Mouse (Mus musculus) MEL (cell line): ENCODE measurements around the gene Pkd2l1. TPM values are rescaled to one million over a fixed set of nuclear protein-coding genes. Genes with fewer than 3 reads are reported as not detected.

Experiments
- DNase-seq: peaks from one replicate; pipeline ENCODE4 v3.0.0; 2011; ENCODE audit warnings: low read depth, low spot score
- H3K27ac ChIP-seq: 2 replicates; pipeline ENCODE4 v1.5.1; 2012; ENCODE audit warnings: low read depth, mild to moderate bottlenecking, control low read depth, low read length, moderate library complexity; ENCODE audit not compliant: control insufficient read depth
- H3K27me3 ChIP-seq, 2 experiments: fragments of 150-350 bp in 1 of 2; sonication (generic) in 1 of 2; 2 replicates each; pipeline ENCODE4 v1.6.1; 2012; ENCODE audit warnings: low read length in 2 of 2, mild to moderate bottlenecking in 2 of 2, improper control_type of control experiment in 1 of 2, moderate library complexity in 1 of 2; ENCODE audit not compliant: insufficient read depth in 2 of 2, control insufficient read depth in 1 of 2
- H3K36me3 ChIP-seq, 2 experiments: 2 replicates each; pipeline ENCODE4 v1.6.1; 2012 to 2014; ENCODE audit warnings: low read length in 2 of 2, improper control_type of control experiment in 1 of 2, inconsistent platforms in 1 of 2, mild to moderate bottlenecking in 1 of 2; ENCODE audit not compliant: insufficient read depth in 2 of 2, control insufficient read depth in 1 of 2
- H3K4me1 ChIP-seq, 2 experiments: fragments of 150-350 bp in 1 of 2; sonication (generic) in 1 of 2; 2 replicates each; pipeline ENCODE4 v1.6.1; 2012; ENCODE audit warnings: low read length in 2 of 2, improper control_type of control experiment in 1 of 2, mild to moderate bottlenecking in 1 of 2; ENCODE audit not compliant: insufficient read depth in 2 of 2, control insufficient read depth in 1 of 2
- H3K4me3 ChIP-seq, 2 experiments: fragments of 150-350 bp in 1 of 2; sonication (generic) in 1 of 2; 2 replicates each; pipeline ENCODE4 v1.5.1; 2012; ENCODE audit warnings: low read depth in 2 of 2, low read length in 2 of 2, mild to moderate bottlenecking in 2 of 2, moderate library complexity in 2 of 2, control low read depth in 1 of 2, improper control_type of control experiment in 1 of 2; ENCODE audit not compliant: control insufficient read depth in 1 of 2, insufficient read depth in 1 of 2
- H3K79me2 ChIP-seq: 2 replicates; pipeline ENCODE4 v1.6.1; 2012; ENCODE audit warnings: mild to moderate bottlenecking, low read length, moderate library complexity; ENCODE audit not compliant: control insufficient read depth, poor library complexity, insufficient read depth
- H3K9ac ChIP-seq: 2 replicates; pipeline ENCODE4 v1.6.1; 2012; ENCODE audit warnings: low read depth, mild to moderate bottlenecking, control low read depth, low read length, moderate library complexity; ENCODE audit not compliant: control insufficient read depth, poor library complexity, severe bottlenecking
- H3K9me3 ChIP-seq: fragments of 150-350 bp; sonication (generic); replicated peaks from 2 replicates; pipeline ENCODE4 v1.6.1; 2012; ENCODE audit warnings: mild to moderate bottlenecking, low read length, improper control_type of control experiment, moderate library complexity; ENCODE audit not compliant: insufficient read depth
- BHLHE40 ChIP-seq: IDR thresholded peaks from 2 replicates; pipeline ENCODE4 v1.6.1; 2012; ENCODE audit warnings: low read depth, mild to moderate bottlenecking, inconsistent platforms, low read length, improper control_type of control experiment, borderline replicate concordance
- CHD1 ChIP-seq: IDR thresholded peaks from 2 replicates; pipeline ENCODE4 v1.6.1; 2012; ENCODE audit warnings: low read depth, mild to moderate bottlenecking, inconsistent platforms, low read length, improper control_type of control experiment
- CHD2 ChIP-seq: IDR thresholded peaks from 2 replicates; pipeline ENCODE4 v1.6.1; 2011; ENCODE audit warnings: low read length, improper control_type of control experiment
- CTCF ChIP-seq, 3 experiments: IDR thresholded peaks in 2 of 3; conservative IDR thresholded peaks in 1 of 3; 2 replicates each; pipeline ENCODE4 v1.5.1; 2011 to 2012; ENCODE audit warnings: low read length in 3 of 3, low read depth in 2 of 3, mild to moderate bottlenecking in 2 of 3, improper control_type of control experiment in 1 of 3, inconsistent platforms in 1 of 3, mixed read lengths in 1 of 3, moderate library complexity in 1 of 3; ENCODE audit not compliant: control insufficient read depth in 1 of 3, insufficient read depth in 1 of 3, poor library complexity in 1 of 3, severe bottlenecking in 1 of 3
- E2F4 ChIP-seq: IDR thresholded peaks from 2 replicates; pipeline ENCODE4 v1.6.1; 2011; ENCODE audit warnings: low read depth, low read length, improper control_type of control experiment, borderline replicate concordance
- EP300 ChIP-seq, 2 experiments: IDR thresholded peaks; 2 replicates each; pipeline ENCODE4 v1.6.1; 2011; ENCODE audit warnings: improper control_type of control experiment in 2 of 2, low read length in 2 of 2, low read depth in 1 of 2, mild to moderate bottlenecking in 1 of 2
- GATA1 ChIP-seq: IDR thresholded peaks from 2 replicates; pipeline ENCODE4 v1.6.1; 2011; ENCODE audit warnings: low read depth, low read length, improper control_type of control experiment
- HCFC1 ChIP-seq: IDR thresholded peaks from 2 replicates; pipeline ENCODE4 v1.6.1; 2012; ENCODE audit warnings: low read depth, mild to moderate bottlenecking, inconsistent platforms, low read length, improper control_type of control experiment, moderate library complexity
- JUND ChIP-seq: IDR thresholded peaks from 2 replicates; pipeline ENCODE4 v1.6.1; 2011; ENCODE audit warnings: low read depth, mild to moderate bottlenecking, improper control_type of control experiment, low read length
- KAT2A ChIP-seq: conservative IDR thresholded peaks from 2 replicates; pipeline ENCODE4 v1.6.1; 2012; ENCODE audit warnings: low read depth, low read length, improper control_type of control experiment, inconsistent platforms
- MAFK ChIP-seq: IDR thresholded peaks from 2 replicates; pipeline ENCODE4 v1.6.1; 2011; ENCODE audit warnings: low read depth, mild to moderate bottlenecking, low read length, improper control_type of control experiment, borderline replicate concordance
- MAZ ChIP-seq: IDR thresholded peaks from 2 replicates; pipeline ENCODE4 v1.6.1; 2012; ENCODE audit warnings: low read depth, mild to moderate bottlenecking, inconsistent platforms, low read length, improper control_type of control experiment
- MEF2A ChIP-seq: IDR thresholded peaks from 2 replicates; pipeline ENCODE4 v1.6.1; 2014; ENCODE audit warnings: low read depth, mild to moderate bottlenecking, inconsistent platforms, low read length, improper control_type of control experiment; ENCODE audit not compliant: poor library complexity, insufficient replicate concordance, severe bottlenecking; ENCODE audit errors: extremely low read depth
- MXI1 ChIP-seq: IDR thresholded peaks from 2 replicates; pipeline ENCODE4 v1.6.1; 2011; ENCODE audit warnings: mild to moderate bottlenecking, low read depth, low read length, improper control_type of control experiment
- MYB ChIP-seq: IDR thresholded peaks from 2 replicates; pipeline ENCODE4 v1.6.1; 2011; ENCODE audit warnings: mild to moderate bottlenecking, low read depth, low read length, improper control_type of control experiment
- MYC ChIP-seq: IDR thresholded peaks from 2 replicates; pipeline ENCODE4 v1.6.1; 2011; ENCODE audit warnings: low read depth, mild to moderate bottlenecking, low read length, improper control_type of control experiment, moderate library complexity
- NELFE ChIP-seq: IDR thresholded peaks from 2 replicates; pipeline ENCODE4 v1.6.1; 2011; ENCODE audit warnings: low read depth, low read length, improper control_type of control experiment
- NRF1 ChIP-seq: IDR thresholded peaks from 2 replicates; pipeline ENCODE4 v1.6.1; 2014; ENCODE audit warnings: low read depth, mild to moderate bottlenecking, inconsistent platforms, low read length, improper control_type of control experiment, moderate library complexity; ENCODE audit not compliant: poor library complexity, insufficient read depth, severe bottlenecking
- POLR2A ChIP-seq, 2 experiments: IDR thresholded peaks; 2 replicates each; pipeline ENCODE4 v1.6.1; 2011 to 2012; ENCODE audit warnings: low read length in 2 of 2, mild to moderate bottlenecking in 2 of 2, control low read depth in 1 of 2, improper control_type of control experiment in 1 of 2, low read depth in 1 of 2, moderate library complexity in 1 of 2; ENCODE audit not compliant: control insufficient read depth in 1 of 2, insufficient read depth in 1 of 2, poor library complexity in 1 of 2
- POLR2AphosphoS5 ChIP-seq: IDR thresholded peaks from 2 replicates; pipeline ENCODE4 v1.6.1; 2012; ENCODE audit warnings: low read depth, borderline replicate concordance, mild to moderate bottlenecking, inconsistent platforms, low read length, moderate library complexity, mixed read lengths
- SIN3A ChIP-seq: IDR thresholded peaks from 2 replicates; pipeline ENCODE4 v1.6.1; 2012; ENCODE audit warnings: low read length, improper control_type of control experiment, inconsistent platforms
- SMC3 ChIP-seq: IDR thresholded peaks from 2 replicates; pipeline ENCODE4 v1.6.1; 2011; ENCODE audit warnings: low read depth, low read length, improper control_type of control experiment
- TAL1 ChIP-seq: IDR thresholded peaks from 2 replicates; pipeline ENCODE4 v1.6.1; 2012; ENCODE audit warnings: mild to moderate bottlenecking, inconsistent platforms, low read length, moderate library complexity, mixed read lengths
- TBP ChIP-seq: IDR thresholded peaks from 2 replicates; pipeline ENCODE4 v1.8.0; 2011; ENCODE audit warnings: low read depth, low read length, improper control_type of control experiment
- UBTF ChIP-seq: IDR thresholded peaks from 2 replicates; pipeline ENCODE4 v1.6.1; 2012; ENCODE audit warnings: low read depth, mild to moderate bottlenecking, inconsistent platforms, low read length, improper control_type of control experiment, moderate library complexity, borderline replicate concordance; ENCODE audit not compliant: insufficient read depth
- USF1 ChIP-seq: IDR thresholded peaks from 2 replicates; pipeline ENCODE4 v1.6.1; 2014; ENCODE audit warnings: low read depth, mild to moderate bottlenecking, inconsistent platforms, low read length, improper control_type of control experiment, moderate library complexity
- ZMIZ1 ChIP-seq: IDR thresholded peaks from 2 replicates; pipeline ENCODE4 v1.6.1; 2012; ENCODE audit warnings: low read depth, mild to moderate bottlenecking, inconsistent platforms, low read length, improper control_type of control experiment, moderate library complexity
- ZNF384 ChIP-seq: IDR thresholded peaks from 2 replicates; pipeline ENCODE4 v1.6.1; 2012; ENCODE audit warnings: low read depth, mild to moderate bottlenecking, inconsistent platforms, low read length, improper control_type of control experiment
- polyA plus RNA-seq, 2 experiments: library from polyadenylated mRNA; stranded (reverse) in 1 of 2; unstranded in 1 of 2; fragments of >175 nt in 1 of 2; fragments of >200 nt in 1 of 2; gene quantifications; 2 replicates each; pipeline versions ENCODE4 v1.2.1 to v1.2.4; 2012; ENCODE audit warnings: low replicate concordance in 2 of 2, low read depth in 1 of 2; ENCODE audit not compliant: insufficient read length in 2 of 2, insufficient read depth in 1 of 2, missing spikeins in 1 of 2
- total RNA-seq: library from RNA; depleted of rRNA; stranded (reverse); fragments of 300-350 nt; gene quantifications from 2 replicates; pipeline ENCODE4 v1.2.3, GENCODE M21; 2012

Gene Pkd2l1
- total and polyA plus RNA-seq, 3 experiments, result not detected

- no peak for DNase-seq
- H3K27me3 ChIP-seq, result no peaks in the 10 kb centered on the region
- H3K4me3 ChIP-seq, result peak overlapping the region; percentile 61 to 70
- TF ChIP-seq SMC3, result no peak
- TF ChIP-seq E2F4, result no peak
- TF ChIP-seq MAFK, result peak; percentile 64; the same call in 1 of the 2 replicates
- no peak for TF ChIP-seq ZMIZ1
- no peak for TF ChIP-seq CHD1
- no peak for TF ChIP-seq ZNF384
- TF ChIP-seq HCFC1, result no peak
- peaks cover 7 to 30% of the 10 kb centered on the region in 2 experiments for H3K36me3 ChIP-seq
- H3K79me2 ChIP-seq, result peaks cover 32% of the 10 kb centered on the region
- H3K9me3 ChIP-seq, result no peaks in the 10 kb centered on the region
- H3K4me1 ChIP-seq, result peaks cover 14 to 17% of the 10 kb centered on the region in 2 experiments
- H3K9ac ChIP-seq, result peak overlapping the region; percentile 90
- no peak overlapping the region for H3K27ac ChIP-seq
Observed at GRCm38 (mm10) chr19:44107661-44108521, 84.4 kb downstream of the Pkd2l1 start.

DNA sequence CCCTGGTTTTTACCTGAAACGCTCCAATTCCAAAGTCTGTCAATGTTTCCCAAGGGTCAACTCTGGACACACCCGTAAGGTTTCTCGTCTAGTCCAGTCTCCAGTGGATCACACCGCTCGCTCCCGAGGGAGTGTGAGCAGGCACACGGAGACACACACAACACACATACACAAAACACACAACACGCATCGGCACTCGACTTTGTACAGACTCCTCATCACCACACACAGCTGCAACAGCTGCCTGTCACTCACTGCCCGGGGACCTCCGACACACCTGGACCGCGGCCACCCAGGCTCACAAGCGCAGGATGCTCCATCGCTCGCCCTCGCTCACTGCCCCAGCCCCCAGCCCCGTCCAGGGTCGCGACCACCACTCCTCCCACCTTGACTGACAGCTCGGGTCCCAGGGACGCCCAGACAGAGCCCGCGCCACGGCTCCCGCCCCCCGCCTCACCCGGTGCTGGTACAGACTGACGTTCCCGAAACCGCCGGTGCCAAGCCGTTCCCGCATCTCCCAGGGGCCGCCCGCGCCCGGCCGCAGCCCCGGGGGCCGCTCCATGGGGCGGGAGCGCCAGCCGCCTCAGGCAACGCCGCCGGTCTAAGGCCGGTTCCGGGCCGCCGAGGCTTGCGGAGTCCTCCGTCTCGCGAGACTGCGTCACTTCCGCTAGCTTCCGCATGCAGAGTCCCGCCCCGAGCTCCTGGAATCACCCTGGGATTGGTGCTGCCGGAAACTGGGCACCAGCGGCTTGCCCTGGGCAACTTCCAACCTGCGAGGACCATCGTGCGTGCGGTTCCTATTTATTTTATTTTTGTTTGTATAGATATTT is 85.2 kb downstream of the Pkd2l1 start, which contains the start of gene Chuk:
Gene Chuk, minus strand, starts transcription at position 650 of the 830 bp plus-strand sequence.
- DNase-seq, result peak; percentile 98
- Histone ChIP-seq H3K4me3 (peak within 1 kb of the TSS; percentile 70 to 91), H3K27ac (no peak within 1 kb of the TSS), H3K9ac (peak within 1 kb of the TSS; percentile 90), H3K36me3 (peaks cover 12 to 30% of the 10 kb centered on the region in 2 experiments), H3K4me1 (peaks cover 14 to 17% of the 10 kb centered on the region in 2 experiments), H3K79me2 (peaks cover 32% of the 10 kb centered on the region), H3K9me3 (no peaks in the 10 kb centered on the region), H3K27me3 (no peaks in the 10 kb centered on the region)
- TF ChIP-seq MEF2A, result no peak
- peak; percentile 95 for TF ChIP-seq NELFE
- no peak for TF ChIP-seq UBTF
- peak; percentile 91 for TF ChIP-seq ZMIZ1
- no peak for TF ChIP-seq BHLHE40
- TF ChIP-seq TBP, result peak; percentile 77
- no peak for TF ChIP-seq CTCF (IDR thresholded peaks at IDR 0.05 in 2 of 3, conservative IDR thresholded peaks at IDR 0.05 in 1 of 3; ENCODE audit: control insufficient read depth in 1 of 3, insufficient read depth in 1 of 3, low read depth in 2 of 3, low read length in 3 of 3, poor library complexity in 1 of 3, severe bottlenecking in 1 of 3)
- peak; percentile 88 for TF ChIP-seq MXI1
- no peak for TF ChIP-seq MAFK
- TF ChIP-seq EP300 (IDR thresholded peaks at IDR 0.05; ENCODE audit: low read depth in 1 of 2, low read length in 2 of 2), result no peak
- TF ChIP-seq MYC, result peak; percentile 72; the same call in 1 of the 2 replicates
- no peak for TF ChIP-seq NRF1
- TF ChIP-seq CHD1, result no peak
- peak; percentile 97 for TF ChIP-seq CHD2
- TF ChIP-seq ZNF384, result no peak
- TF ChIP-seq KAT2A, result no peak; the same call in 1 of the 2 replicates
- no peak for TF ChIP-seq MYB
- TF ChIP-seq TAL1, result no peak
- no peak for TF ChIP-seq USF1
- peak; percentile 97 to 98 for TF ChIP-seq POLR2A (IDR thresholded peaks at IDR 0.05; ENCODE audit: control insufficient read depth in 1 of 2, insufficient read depth in 1 of 2, low read depth in 1 of 2, low read length in 2 of 2, poor library complexity in 1 of 2)
- no peak; the same call in 1 of the 2 replicates for TF ChIP-seq POLR2AphosphoS5
- TF ChIP-seq MAZ, result no peak
- peak; percentile 90 for TF ChIP-seq SIN3A
- TF ChIP-seq JUND, result no peak
- no peak for TF ChIP-seq GATA1
